Mouse (Mus musculus) E14TG2a.4 (cell line): ENCODE measurements around the gene Cnep1r1.

ENCODE experiments used
- CTCF ChIP-seq: conservative IDR thresholded peaks from 2 replicates; pipeline ENCODE4 v1.5.1; 2014; ENCODE audit warnings: low read length
- NANOG ChIP-seq: IDR thresholded peaks from 2 replicates; pipeline ENCODE4 v1.6.1; 2014; ENCODE audit warnings: borderline replicate concordance, low read length, mixed read lengths
- POU5F1 ChIP-seq: IDR thresholded peaks from 2 replicates; pipeline ENCODE4 v1.6.1; 2014; ENCODE audit warnings: low read length, borderline replicate concordance

DNA sequence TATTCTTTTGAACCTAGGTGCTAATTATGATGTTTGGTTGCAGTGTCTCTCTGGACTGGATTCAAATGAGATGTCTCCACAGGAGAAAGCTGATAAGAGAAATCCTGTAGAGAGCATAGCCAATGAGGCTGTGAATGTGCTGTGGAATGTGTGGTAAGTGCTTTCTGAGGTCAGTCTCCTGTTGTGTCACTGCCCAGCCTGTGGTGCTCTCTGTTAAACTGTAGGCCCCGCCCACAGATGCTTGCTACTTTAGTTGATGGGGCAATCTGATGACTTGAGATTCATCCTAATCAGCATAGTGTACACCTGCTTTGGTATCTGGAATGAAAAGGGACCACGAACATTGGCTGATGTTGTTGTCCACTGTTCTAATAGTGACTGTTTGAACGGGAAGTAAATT lies 23.1 kb downstream of the Cnep1r1 start:
- TF ChIP-seq CTCF (no peak), NANOG (no peak), POU5F1 (no peak)
